Mouse (Mus musculus): Measurements from ENCODE around the gene 2010300C02Rik.

- TF ChIP-seq CTCF (IDR thresholded peaks at IDR 0.05; ENCODE audit: insufficient read depth, low read length) (no peak), POLR2A (IDR thresholded peaks at IDR 0.05; ENCODE audit: borderline replicate concordance, extremely low read depth, low read depth, low read length) (no peak)
These were observed 708 bp downstream of the 2010300C02Rik start for GRCm38 (mm10) chr1:37719030-37719723.

Measured in lung, adult 2 months (tissue).